Mouse (Mus musculus) fat pad, adult 2 months (tissue): Measurements from ENCODE around the gene BC029722.

Experiments
- DNase-seq: peaks from one replicate; pipeline ENCODE4 v3.0.0-alpha.2; 2011; ENCODE audit warnings: low read depth, low spot score; ENCODE audit errors: extremely low read depth

BC029722 gene

DNA sequence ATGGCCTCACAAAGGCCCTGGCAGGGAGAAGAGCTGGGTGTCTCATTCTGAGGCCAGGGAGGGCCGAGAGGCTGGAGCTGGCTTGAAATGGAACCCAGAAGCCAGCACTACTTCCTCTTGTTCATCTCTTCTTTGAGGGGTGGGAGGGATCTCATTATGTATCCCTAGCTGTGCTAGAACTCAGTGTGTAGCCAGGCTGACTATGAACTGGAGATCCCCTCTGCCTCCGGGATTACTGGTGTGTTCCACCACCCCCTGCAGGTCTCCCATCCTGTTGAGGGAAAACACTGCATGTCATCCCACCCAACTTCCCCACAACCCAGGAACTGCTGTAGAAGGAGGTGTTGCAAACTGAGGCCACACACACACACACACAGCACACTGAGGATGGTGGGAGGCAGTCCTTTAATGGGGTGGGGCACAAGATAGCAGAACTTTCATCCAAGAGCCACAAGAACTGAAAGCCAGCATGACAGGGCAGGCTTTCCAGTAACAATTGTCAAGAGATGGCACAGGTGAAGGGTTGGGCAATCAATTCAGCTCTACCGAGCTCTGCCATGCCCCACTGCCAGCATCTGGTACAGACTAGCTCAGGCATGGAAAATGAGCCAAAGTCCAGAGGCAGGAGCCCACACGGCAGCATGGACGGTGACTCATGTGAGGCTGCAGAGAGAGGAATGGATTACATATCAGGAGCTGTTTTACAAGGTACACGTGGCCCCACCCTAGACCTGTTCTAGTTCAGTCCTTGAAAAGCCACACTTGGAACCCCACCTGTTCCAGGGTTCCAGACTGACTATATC, 424 bp upstream of the BC029722 start:
- peak; percentile 84 for DNase-seq

DNA sequence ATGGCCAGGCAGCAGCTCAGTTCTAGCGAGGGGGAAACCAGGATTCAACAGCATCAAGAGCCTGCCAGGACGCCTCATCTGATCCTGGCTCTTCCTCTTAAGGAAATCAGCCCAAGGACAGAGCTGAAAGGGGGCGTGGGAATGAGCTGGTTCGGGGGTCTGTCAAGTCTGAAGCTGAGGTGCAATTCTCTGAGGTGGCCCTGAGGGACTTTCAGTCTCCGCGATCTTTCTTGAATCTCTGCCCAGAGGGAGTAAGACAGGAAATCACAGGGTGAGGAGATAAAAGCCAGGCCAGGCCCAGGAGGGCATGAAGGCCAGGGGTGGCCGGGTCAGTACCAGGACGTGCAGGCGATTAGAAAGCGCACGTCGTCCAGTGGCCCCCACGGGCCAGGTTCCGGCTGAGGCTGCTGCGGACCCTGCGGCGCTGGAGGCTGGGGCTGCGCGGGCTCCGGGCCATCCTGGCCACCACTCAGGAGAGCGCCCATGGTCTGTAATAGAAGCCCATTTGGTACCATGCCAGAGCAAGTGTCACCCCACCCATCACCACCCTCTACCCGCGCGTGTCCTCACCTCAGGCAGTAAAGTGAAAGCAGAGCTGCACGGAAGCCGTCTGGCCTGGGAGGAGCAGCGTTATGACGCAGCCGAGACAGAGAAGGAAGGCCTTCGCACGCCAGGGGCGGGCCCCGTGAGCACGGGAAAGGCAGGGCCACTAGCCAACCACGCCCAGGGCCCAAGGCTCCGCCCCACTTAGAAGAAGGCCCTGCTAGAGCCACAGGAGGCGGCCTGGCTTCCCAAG, 432 bp downstream of the BC029722 start:
- no peak for DNase-seq

DNA sequence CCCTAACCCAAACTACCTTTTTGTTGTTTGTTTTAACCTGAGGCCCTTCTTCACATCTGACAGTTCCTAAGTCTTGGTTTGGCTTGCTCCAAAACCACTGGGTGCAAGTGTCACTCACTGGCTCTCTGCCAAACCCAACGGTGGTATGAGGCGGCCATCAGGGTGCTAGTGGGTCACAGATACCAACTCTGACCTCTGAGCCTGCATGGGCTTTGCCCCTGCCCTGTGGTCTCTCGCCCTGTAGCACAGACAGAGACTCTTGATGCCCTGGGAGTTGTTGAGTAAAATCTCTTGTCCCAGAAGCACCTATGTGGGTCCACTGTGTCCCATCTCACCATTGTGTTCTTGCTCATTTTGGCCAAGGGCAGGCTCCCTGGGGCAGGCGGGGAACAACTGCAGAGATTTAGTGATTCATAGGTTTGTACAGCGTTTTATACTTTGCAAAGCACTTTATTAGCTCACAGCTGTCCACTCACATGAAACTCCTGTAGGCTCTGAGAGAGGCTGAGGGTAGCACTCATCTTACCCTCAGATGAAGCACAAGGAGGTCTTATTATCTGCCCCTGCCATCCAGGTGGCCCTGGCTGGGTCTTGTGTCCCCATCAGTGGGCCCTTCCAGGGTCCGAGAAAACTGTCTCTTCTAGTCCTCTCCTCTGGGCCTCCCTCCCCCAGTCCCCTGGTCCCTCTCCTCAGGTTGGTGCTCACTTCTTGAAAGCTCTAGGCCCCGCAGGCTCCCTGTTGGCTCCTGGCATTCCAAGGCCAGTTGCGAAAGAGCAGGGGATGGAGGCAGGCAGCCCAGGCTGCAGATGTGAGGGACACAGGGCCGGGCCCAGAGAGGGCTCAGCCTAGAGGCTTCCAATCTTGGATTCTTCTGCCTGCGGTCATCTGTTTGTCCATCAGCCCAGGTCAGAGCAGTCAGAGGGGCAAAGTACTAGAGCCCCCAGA, 1.7 kb downstream of the BC029722 start:
- no peak for DNase-seq

DNA sequence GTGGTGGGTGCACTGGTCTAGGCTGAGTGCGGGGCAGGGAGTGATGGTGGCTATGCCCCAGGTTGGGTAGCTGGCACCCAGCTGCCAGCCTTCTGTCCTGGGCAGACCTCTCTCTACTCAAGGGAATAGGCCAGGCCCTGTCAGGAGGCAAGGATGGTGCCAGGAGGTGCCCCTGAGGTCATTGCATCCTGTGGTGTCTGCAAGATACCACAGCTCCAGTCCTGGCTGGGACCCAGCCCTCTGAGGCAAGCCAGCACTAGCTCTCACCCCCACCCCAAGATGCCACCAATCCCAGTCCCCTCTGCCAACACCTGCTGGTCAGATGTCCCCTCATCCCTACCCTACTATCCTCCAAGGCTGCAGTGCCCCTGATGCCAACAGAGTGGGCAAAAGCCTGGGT, 3.0 kb downstream of the BC029722 start:
- DNase-seq = no peak

DNA sequence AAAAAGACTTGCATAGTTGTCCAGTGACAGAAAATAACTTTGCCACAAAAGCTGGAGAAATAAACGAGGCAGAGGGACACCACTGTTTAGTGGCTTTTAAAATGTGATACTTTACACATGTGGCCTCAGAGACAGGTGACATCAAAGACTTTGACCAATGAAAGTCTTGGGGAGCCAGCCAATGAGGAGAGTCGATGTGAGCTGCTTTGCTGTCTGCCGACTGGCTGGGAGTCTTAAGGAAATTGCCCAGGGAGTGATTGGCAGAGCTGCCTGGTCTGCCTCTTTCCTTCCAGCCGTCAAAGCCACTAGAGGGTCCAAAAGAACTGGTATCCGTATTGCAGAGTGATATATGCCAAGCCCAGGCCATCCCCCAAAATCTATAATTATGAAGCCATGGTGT, 4.4 kb downstream of the BC029722 start:
- DNase-seq = no peak

DNA sequence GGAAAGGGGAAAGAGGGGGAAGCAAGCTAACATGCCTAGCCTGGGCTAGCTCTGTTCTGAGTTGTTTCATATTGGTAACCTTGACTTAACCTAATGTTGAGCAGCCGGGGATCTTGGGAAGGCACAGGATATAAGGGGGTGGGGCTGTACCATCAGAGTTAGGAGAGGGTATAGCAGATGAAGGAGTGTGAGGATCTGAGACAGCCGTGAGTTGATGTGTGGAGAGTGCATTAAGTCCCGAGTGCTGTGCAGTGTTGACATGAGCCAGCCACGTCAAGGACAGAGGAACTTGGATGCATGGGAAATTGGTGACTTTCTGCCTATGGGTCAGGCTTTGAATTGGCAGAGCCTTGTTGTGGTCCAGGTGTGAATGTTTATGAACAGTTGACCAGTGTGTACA, 6.6 kb downstream of the BC029722 start:
- no peak for DNase-seq

DNA sequence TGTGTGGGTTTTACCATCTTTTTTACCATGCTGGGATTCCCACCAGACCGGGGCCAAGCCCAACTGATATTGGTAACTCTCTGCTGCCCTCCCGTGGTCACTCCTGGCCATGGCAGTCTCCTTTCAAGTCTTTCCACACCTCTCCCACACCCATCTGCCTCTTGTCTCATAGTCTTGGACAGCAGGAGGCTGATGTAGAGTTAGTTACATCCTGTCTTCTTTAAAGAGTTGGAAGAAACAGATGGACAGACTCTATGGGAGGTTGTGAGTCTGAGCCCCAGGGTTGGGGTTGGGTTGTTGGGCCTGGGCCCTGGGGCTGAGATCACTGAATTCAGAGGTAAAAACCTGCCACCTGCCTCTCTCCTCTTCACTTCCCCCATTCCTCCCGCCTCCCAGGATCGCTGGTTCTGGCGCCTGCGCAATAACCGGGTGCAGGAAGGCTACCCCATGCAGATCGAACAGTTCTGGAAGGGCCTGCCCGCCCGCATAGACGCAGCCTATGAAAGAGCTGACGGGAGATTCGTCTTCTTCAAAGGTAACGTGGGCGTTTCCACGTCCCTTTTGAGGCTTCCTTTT, 7.3 kb downstream of the BC029722 start:
- no peak for DNase-seq

DNA sequence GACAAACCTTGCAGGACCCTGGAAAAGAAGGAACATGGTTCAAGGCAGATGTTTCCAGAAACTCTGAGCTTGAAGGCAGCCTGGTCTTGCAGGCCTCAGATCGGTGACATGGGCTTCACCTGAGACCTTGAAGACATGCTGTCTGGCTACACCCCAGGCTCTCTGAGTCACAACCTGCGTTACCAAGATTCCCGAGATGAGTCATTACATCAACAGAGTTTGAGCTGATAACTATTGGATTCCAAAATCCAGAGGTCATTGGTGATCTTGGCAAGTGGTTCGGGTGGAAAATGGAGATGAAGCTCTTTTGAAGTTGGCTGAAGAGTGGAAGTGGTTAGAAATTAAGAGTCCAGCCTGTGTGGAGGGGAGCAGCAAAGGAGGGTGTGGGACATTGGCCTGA, 9.6 kb downstream of the BC029722 start:
- no peak for DNase-seq

DNA sequence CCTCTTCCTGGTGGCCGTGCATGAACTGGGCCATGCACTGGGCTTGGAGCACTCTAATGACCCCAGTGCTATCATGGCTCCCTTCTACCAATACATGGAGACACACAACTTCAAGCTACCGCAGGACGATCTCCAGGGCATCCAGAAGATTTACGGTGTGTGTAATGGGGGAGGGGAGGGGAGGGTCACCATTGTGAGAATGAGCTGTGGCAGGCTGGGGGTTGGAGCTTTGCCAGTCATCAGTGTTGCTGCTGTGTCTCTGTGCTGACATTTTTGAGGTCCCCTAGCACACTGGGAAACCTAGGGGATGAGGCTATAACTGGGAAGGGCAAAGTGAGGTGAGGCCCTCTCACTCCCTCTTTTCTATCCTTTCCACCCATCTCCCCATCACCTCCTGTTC, 11.8 kb downstream of the BC029722 start:
- DNase-seq = no peak

DNA sequence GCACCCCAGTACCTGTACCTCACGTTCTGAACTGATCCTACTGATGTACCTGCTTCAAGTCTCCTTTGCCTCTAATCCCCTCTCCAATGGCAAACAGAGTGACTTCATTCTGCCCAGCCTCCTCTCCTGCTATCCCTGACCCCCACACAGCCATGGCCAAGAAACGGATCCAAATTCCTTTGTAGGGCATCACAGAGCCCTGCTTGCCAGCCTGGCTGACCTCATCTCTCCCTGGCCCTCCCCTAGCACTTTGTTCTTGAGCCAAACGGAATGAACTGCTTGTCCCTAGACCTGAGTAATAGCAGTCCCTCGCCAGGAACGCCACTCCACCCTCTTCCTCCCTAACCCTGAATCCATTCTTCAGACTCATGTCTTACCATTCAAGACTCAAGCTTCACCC, 12.7 kb downstream of the BC029722 start:
- DNase-seq = no peak

DNA sequence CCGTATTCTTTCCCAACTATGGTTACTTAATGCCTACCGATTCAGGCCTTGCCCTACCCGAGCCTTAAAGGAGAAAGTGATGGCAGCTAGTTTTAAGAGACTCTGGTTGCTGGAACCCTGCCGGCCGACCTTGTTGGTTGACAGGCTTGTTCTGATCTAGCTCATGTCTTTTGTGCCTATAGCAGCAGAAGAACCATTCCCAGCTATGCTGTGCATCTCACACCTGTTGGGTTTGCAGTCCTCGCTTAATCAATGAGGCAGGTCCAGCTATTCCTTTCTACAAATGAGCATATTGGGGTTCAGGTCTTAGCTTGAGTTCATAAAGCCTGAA, 13.3 kb downstream of the BC029722 start:
- no peak for DNase-seq

DNA sequence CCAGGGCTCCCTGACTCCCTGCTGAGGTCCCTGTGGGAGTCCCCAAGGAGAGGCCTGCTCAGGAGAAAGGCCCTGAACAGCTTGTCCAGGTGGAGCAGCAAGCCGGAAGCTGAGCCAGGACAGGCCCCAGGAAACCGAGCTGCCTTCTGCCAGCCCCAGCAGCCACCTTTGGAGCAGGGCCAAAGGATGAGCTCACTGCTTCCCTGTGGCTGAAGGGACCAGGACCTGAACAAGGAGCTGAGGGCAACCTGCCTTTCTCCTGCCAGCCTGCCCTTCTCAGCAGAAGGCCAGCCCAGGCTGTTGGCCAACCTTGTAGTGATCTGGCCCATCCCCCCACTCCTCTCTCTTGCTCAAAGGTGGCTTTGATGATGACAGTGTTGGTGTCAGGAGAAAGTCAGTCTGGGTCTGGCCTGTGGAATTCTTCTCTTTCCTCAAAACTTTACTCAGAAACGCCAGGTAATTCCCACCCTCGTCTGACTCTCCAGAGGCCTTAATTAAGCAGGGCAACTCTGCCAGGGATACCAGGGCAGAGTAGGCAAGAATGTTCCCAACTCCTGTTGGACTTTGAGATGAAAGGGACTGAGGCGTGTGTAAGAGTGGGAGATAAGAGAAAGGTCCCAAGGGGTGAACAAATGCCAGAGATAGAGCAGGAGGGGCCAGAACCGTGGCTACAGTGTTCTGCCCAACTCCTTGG, 13.8 kb downstream of the BC029722 start:
- no peak for DNase-seq

DNA sequence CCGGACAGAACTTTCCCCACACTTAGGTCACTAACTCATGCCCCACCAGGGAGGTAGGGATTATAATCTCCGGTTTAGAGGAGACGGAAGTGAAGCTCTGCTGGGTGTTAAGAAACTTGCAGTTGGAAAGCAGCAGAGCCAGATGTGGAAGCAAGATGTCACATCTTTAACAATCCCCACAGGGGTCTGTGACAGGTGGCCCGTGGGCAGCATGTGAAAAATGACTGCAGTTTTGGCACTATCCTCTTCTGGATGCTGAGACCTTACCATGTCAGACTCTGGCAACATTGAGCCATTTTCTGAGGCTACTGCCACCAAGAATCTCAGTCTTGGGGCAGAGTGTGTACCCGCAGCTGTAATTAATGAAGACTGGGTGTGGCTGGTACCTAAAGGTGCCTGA, 15.2 kb downstream of the BC029722 start:
- no peak for DNase-seq

DNA sequence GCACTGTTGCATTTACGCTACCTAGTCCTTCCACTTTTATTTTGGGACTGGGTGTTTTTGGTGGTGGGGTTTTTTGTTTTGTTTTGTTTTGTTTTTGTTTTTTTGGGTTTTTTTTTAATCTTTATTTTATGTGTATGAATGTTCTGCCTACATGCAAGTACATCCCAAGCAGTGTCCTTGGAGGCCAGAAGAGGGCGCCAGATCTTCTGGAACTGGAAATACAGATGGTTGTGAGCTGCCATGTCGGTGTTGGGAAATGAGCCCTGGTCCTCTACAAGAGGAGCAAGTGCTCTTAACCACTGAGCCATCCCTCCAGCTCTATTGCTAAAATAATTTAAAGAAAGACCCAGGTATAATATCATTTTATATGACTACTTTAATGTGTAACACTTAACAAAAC, 16.5 kb downstream of the BC029722 start:
- DNase-seq = no peak

DNA sequence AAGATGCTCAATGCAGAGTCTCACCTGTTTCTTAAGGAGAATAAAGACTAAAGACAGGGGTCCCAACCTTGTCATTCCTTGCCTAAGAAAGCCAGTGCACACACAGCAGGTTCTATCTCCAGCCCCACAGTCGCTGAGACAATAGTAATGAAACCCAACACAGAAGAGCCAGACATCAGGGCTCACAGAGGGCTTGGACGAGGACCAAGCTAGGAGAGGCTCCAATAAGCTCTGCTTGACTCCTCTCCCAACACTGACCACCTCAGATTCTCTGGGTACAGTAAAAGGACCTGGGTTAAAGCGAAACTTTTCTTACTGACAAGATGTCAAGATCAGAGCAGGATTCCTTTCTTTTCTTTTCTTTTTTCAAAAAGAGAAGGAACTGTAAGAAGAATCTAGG, 20.6 kb downstream of the BC029722 start:
- DNase-seq = no peak

DNA sequence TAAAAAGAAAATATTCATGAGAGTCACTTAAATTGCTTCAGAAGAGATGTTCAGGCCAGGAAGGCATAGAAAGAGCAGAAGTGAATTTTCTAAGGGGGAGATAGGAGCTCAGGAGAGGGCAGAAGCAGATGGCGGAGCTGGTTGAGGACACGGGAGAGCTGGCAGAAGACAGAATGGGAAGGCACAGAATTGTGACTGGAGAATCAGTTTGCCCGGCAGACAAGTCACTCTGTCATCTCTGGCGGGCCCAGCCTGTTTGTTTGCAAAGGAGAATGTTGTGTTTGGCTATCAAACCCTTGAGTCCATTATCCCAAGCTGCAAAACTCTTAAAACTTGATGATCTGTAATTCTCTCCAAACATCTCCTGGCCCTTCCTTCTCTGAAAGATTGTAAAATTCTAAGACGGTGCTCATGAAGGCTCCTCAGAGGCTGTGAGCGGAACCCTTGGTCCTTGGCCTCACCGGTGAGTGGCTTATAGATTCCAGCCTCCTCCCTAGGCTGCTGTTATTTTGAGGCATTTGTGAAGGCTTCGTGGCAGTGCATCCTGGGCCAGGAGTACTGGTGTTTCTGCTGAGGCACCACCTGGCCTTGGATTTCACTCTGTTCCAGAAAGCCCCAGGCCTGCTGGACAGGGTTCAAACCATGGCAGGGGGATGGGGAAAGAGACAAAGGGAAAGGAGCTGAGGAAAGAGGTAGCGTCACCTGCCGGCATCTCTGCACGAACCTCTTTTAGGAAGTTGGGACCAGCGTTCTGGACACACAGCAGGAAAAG, 24.4 kb downstream of the BC029722 start:
- DNase-seq = no peak

DNA sequence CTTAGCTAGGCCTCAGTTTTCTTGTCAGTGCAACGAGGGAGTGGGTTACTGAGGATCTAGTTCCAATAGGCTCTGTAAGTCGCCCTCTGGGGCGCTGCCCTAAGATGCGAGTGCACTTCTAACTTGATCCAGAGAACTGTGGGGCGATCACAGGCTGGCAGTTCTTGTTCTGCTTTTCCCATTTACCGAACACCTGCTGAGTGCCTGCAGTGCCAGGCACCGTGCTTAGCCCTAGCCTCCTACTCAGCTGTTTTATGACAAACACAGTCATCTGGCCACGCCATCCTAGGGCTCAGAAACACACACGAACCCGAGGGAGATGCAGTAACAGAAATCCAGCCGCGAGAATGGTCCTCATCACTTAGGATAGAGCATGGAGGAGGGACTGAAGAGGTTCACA, 26.3 kb downstream of the BC029722 start:
- no peak for DNase-seq

DNA sequence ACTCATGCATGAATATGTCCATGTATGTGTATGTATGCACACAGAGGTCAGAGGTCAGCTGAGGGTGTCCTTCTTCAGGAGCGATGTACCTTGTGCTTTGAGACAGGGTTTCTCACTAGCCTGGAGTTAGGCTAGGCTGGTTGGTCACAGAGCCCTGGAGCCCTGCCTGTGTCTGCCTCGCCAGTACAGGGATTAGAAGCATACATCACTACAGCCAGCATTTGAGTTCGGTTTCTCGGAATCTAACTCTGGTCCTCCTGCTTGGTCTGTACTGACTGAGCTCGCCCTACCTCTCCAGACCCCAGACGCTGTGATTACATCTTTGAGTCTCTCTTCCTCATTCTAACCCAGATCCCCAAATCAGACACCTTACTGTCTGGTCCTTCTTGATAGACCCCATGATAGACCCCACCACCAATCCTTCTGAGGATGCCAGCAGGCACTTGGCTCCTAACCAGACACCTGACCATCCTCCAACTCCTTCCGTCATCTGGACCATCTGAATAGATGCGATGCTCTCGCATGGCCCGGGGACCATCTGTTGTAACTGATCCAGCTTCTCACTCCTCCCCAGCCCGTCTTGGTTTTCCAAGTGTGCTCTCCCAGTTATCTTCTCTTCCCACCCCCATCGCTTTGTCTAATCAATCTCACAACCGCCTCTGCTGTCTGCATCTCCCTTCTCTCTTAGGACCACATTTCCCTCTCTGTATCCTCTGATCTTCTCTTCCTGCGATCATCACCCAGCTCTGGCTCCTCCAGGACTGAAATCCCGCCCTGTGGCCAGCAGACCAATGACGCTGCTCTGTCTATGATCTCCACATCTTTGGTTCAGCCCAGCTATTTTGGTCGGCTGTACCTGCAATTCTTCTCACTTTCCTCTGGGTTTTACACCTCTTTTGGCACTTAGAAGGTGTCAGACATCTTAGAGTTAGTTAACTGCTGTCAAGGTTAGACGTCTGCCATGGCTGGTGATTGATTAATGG, 31.0 kb downstream of the BC029722 start:
- DNase-seq = no peak

DNA sequence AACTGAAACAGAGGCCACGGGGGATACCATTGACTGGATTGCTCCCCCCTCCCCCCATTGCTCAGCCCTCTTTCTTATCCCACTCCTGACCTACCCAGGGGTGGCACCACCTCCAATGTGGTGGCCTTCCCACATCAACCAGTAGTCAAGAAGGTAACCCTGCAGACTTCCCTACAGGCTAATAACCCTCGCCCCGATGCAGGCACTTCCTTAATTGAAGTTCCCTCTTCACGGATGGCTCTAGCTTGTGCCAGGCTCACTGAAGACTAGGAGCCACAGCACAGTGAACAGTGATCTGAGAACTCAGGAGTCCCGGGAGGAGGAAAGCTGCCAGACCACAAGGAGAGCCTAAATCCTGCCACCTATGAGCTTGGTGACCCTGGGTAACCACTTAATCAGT, 32.3 kb downstream of the BC029722 start:
- no peak for DNase-seq
